Mouse (Mus musculus) bone marrow macrophage, adult 2 months (primary cell): ENCODE results near the gene Qtrt2.

Source experiments
- CTCF ChIP-seq: IDR thresholded peaks from 2 replicates; pipeline ENCODE4 v1.5.1; 2012; ENCODE audit warnings: low read depth, mild to moderate bottlenecking, low read length, moderate library complexity
- POLR2A ChIP-seq: IDR thresholded peaks from 2 replicates; pipeline ENCODE4 v1.6.1; 2012; ENCODE audit warnings: mild to moderate bottlenecking, low read depth, low read length, borderline replicate concordance

DNA sequence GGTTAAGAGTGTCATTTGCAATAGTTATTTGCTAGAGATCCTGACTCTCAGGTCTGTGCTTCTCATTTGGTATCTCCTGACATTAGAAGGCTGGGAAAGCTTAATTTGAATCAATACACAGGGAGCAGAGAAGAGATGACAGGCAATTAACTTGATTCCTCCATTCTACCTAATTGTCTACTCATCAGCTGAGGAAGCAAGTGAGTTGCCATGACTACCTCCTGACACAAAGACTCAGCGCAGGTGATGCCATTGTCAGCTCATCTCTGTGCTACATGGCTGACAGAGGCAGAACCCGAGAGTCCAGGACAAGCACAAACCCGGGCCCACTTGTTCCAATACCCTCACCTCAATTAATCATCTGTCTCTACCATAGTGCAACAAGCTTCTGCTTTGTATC, 99.1 kb downstream of the Qtrt2 start:
- TF ChIP-seq CTCF = no peak
- TF ChIP-seq POLR2A = no peak
